Mouse (Mus musculus): ENCODE data around the gene Pnmal2.

DNA sequence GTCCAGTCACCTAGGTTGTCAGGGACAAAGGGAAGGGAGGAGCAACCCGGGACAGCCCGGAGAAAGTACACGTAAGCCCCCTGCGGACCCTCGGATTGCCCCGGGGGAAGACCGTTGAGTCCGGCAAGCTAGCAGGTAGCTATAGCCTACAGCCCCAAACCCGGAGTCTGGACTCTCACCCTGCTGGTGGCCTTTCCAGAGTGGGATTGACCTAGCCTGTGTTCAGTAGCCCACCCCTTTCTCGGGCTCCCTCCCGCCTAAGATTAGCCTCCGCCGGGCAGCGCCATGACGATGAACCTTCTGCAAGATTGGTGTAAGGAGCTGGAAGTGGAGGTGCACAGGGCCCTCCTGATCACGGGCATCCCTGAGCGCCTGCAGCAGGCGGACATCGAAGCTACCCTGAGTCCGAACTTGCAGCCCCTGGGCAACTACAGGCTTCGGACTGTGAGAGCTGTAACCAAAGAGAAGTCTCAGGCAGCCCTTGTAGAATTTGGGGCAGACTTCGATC, 380 bp downstream of the Pnmal2 start:
- TF ChIP-seq GATA1 (IDR thresholded peaks at IDR 0.05; ENCODE audit: borderline replicate concordance, low read length) = no peak
- TF ChIP-seq FLI1 (IDR thresholded peaks at IDR 0.05; ENCODE audit: low read length) = no peak

Data from megakaryocyte, embryonic 14.5 days (primary cell).